Mouse (Mus musculus): ENCODE results near the gene Cckbr.
"Not testable (repeated sequence)": the region's sequence is repeated elsewhere in the genome, so short reads cannot be mapped to it uniquely, and the experiment has no call there.

Cckbr gene

GRCm38 (mm10) chr7:105418106-105418505, 7.4 kb upstream of the Cckbr start:
- DNase-seq (ENCODE audit: low read depth, low spot score): no peak
- Histone ChIP-seq H3K27me3 (ENCODE audit: control insufficient read depth, insufficient read depth, low read length, poor library complexity, severe bottlenecking) (no peaks in the 10 kb centered on the region), H3K36me3 (ENCODE audit: control insufficient read depth, insufficient read depth, low read length, poor library complexity, severe bottlenecking) (no peaks in the 10 kb centered on the region; the same call in 1 of the 2 replicates)

GRCm38 (mm10) chr7:105420903-105421302, 4.6 kb upstream of the Cckbr start:
- H3K36me3 ChIP-seq (ENCODE audit: control insufficient read depth, insufficient read depth, low read length, poor library complexity, severe bottlenecking): no peaks in the 10 kb centered on the region
- no peak for DNase-seq (ENCODE audit: low read depth, low spot score)
- no peaks in the 10 kb centered on the region for H3K27me3 ChIP-seq (ENCODE audit: control insufficient read depth, insufficient read depth, low read length, poor library complexity, severe bottlenecking)

GRCm38 (mm10) chr7:105424368-105424767, 1.2 kb upstream of the Cckbr start:
- Histone ChIP-seq H3K36me3 (ENCODE audit: control insufficient read depth, insufficient read depth, low read length, poor library complexity, severe bottlenecking) (no peaks in the 10 kb centered on the region), H3K27me3 (ENCODE audit: control insufficient read depth, insufficient read depth, low read length, poor library complexity, severe bottlenecking) (no peaks in the 10 kb centered on the region)
- no peak for DNase-seq (ENCODE audit: low read depth, low spot score)

GRCm38 (mm10) chr7:105426051-105426450, 520 bp downstream of the Cckbr start:
- DNase-seq (ENCODE audit: low read depth, low spot score): no peak
- no peaks in the 10 kb centered on the region for H3K36me3 ChIP-seq (ENCODE audit: control insufficient read depth, insufficient read depth, low read length, poor library complexity, severe bottlenecking)

GRCm38 (mm10) chr7:105432058-105432457, 6.5 kb downstream of the Cckbr start:
- Histone ChIP-seq H3K27me3 (ENCODE audit: control insufficient read depth, insufficient read depth, low read length, poor library complexity, severe bottlenecking) (no peaks in the 10 kb centered on the region), H3K36me3 (ENCODE audit: control insufficient read depth, insufficient read depth, low read length, poor library complexity, severe bottlenecking) (no peaks in the 10 kb centered on the region)
- no peak for DNase-seq (ENCODE audit: low read depth, low spot score)

More at GRCm38 (mm10) chr7:105426051-105426450, 520 bp downstream of the Cckbr start:
- no peaks in the 10 kb centered on the region for H3K27me3 ChIP-seq (ENCODE audit: control insufficient read depth, insufficient read depth, low read length, poor library complexity, severe bottlenecking)

- Histone ChIP-seq H3K36me3 (ENCODE audit: control insufficient read depth, insufficient read depth, low read length, poor library complexity, severe bottlenecking) (no peaks in the 10 kb centered on the region), H3K27me3 (ENCODE audit: control insufficient read depth, insufficient read depth, low read length, poor library complexity, severe bottlenecking) (no peaks in the 10 kb centered on the region)
- no peak for DNase-seq (ENCODE audit: low read depth, low spot score)
Observed at GRCm38 (mm10) chr7:105433859-105434258, 8.3 kb downstream of the Cckbr start.

GRCm38 (mm10) chr7:105434798-105435197, 9.3 kb downstream of the Cckbr start:
- Histone ChIP-seq H3K36me3 (ENCODE audit: control insufficient read depth, insufficient read depth, low read length, poor library complexity, severe bottlenecking) (no peaks in the 10 kb centered on the region), H3K27me3 (ENCODE audit: control insufficient read depth, insufficient read depth, low read length, poor library complexity, severe bottlenecking) (no peaks in the 10 kb centered on the region)
- no peak for DNase-seq (ENCODE audit: low read depth, low spot score)

GRCm38 (mm10) chr7:105437979-105438772, 12.6 kb downstream of the Cckbr start:
- H3K36me3 ChIP-seq (ENCODE audit: control insufficient read depth, insufficient read depth, low read length, poor library complexity, severe bottlenecking): no peaks in the 10 kb centered on the region
- H3K27me3 ChIP-seq (ENCODE audit: control insufficient read depth, insufficient read depth, low read length, poor library complexity, severe bottlenecking): no peaks in the 10 kb centered on the region
- DNase-seq (ENCODE audit: low read depth, low spot score): no peak

GRCm38 (mm10) chr7:105441426-105441825, 15.9 kb downstream of the Cckbr start:
- no peaks in the 10 kb centered on the region for H3K36me3 ChIP-seq (ENCODE audit: control insufficient read depth, insufficient read depth, low read length, poor library complexity, severe bottlenecking)
- DNase-seq (ENCODE audit: low read depth, low spot score): no peak
- no peaks in the 10 kb centered on the region for H3K27me3 ChIP-seq (ENCODE audit: control insufficient read depth, insufficient read depth, low read length, poor library complexity, severe bottlenecking)

- no peak for DNase-seq (ENCODE audit: low read depth, low spot score)
- Histone ChIP-seq H3K36me3 (ENCODE audit: control insufficient read depth, insufficient read depth, low read length, poor library complexity, severe bottlenecking) (no peaks in the 10 kb centered on the region), H3K27me3 (ENCODE audit: control insufficient read depth, insufficient read depth, low read length, poor library complexity, severe bottlenecking) (no peaks in the 10 kb centered on the region)
Observed at GRCm38 (mm10) chr7:105445076-105445475, 19.5 kb downstream of the Cckbr start.

GRCm38 (mm10) chr7:105453345-105453744, 27.8 kb downstream of the Cckbr start:
- not testable (repeated sequence) for H3K27me3 ChIP-seq (ENCODE audit: control insufficient read depth, insufficient read depth, low read length, poor library complexity, severe bottlenecking); DNase-seq (ENCODE audit: low read depth, low spot score)

GRCm38 (mm10) chr7:105458546-105458945, 33.0 kb downstream of the Cckbr start:
- no peak for DNase-seq (ENCODE audit: low read depth, low spot score)
- H3K27me3 ChIP-seq (ENCODE audit: control insufficient read depth, insufficient read depth, low read length, poor library complexity, severe bottlenecking): no peaks in the 10 kb centered on the region

More at GRCm38 (mm10) chr7:105453345-105453744, 27.8 kb downstream of the Cckbr start:
- not testable (repeated sequence) for H3K36me3 ChIP-seq (ENCODE audit: control insufficient read depth, insufficient read depth, low read length, poor library complexity, severe bottlenecking)

GRCm38 (mm10) chr7:105465505-105465904, 40.0 kb downstream of the Cckbr start:
- not testable (repeated sequence) for H3K36me3 ChIP-seq (ENCODE audit: control insufficient read depth, insufficient read depth, low read length, poor library complexity, severe bottlenecking); DNase-seq (ENCODE audit: low read depth, low spot score); H3K27me3 ChIP-seq (ENCODE audit: control insufficient read depth, insufficient read depth, low read length, poor library complexity, severe bottlenecking)

More at GRCm38 (mm10) chr7:105458546-105458945, 33.0 kb downstream of the Cckbr start:
- H3K36me3 ChIP-seq (ENCODE audit: control insufficient read depth, insufficient read depth, low read length, poor library complexity, severe bottlenecking): no peaks in the 10 kb centered on the region

GRCm38 (mm10) chr7:105472607-105473006, 47.1 kb downstream of the Cckbr start:
- DNase-seq (ENCODE audit: low read depth, low spot score): no peak
- H3K36me3 ChIP-seq (ENCODE audit: control insufficient read depth, insufficient read depth, low read length, poor library complexity, severe bottlenecking): no peaks in the 10 kb centered on the region
- H3K27me3 ChIP-seq (ENCODE audit: control insufficient read depth, insufficient read depth, low read length, poor library complexity, severe bottlenecking): no peaks in the 10 kb centered on the region

GRCm38 (mm10) chr7:105474771-105475315, 49.3 kb downstream of the Cckbr start:
- DNase-seq (ENCODE audit: low read depth, low spot score): no peak

More at GRCm38 (mm10) chr7:105474771-105475315, 49.3 kb downstream of the Cckbr start:
- Histone ChIP-seq H3K36me3 (ENCODE audit: control insufficient read depth, insufficient read depth, low read length, poor library complexity, severe bottlenecking) (no peaks in the 10 kb centered on the region), H3K27me3 (ENCODE audit: control insufficient read depth, insufficient read depth, low read length, poor library complexity, severe bottlenecking) (no peaks in the 10 kb centered on the region)
